ENCODE assay signal across 11 mouse cellular contexts in genomic region chr4:87954421-87955083, GRCm38 (mm10).
DNase-seq lines count a peak whose midpoint lies in the region; ATAC-seq lines count a peak whose summit lies in the region.
"Had no signal": no experiment of that assay in that cellular context is flagged by ENCODE, and none has a peak within 500 bp of the region (broad histone marks: within the 10 kb centered on the region; RNA-seq: fewer than 3 reads in every experiment).

No protein-coding gene starts in this region.

- WGBS in forebrain, embryonic 16.5 days, result 71% methylated on average over 7 of the region's 7 CpGs
- 85% methylated on average over 7 of the region's 7 CpGs for WGBS in forebrain, embryonic 11.5 days
- 71% methylated on average over 7 of the region's 7 CpGs for WGBS in neural tube, embryonic 14.5 days
- 68% methylated on average over 7 of the region's 7 CpGs for WGBS in neural tube, embryonic 15.5 days

- H3K27me3 ChIP-seq in forebrain, embryonic 16.5 days (replicated peaks; ENCODE audit: control insufficient read depth, insufficient read depth, low read length), result no peaks in the 10 kb centered on the region
- no peaks in the 10 kb centered on the region for H3K27me3 ChIP-seq in forebrain, embryonic 11.5 days (ENCODE audit: control insufficient read depth, insufficient read depth, low read length)
- H3K27me3 ChIP-seq in neural tube, embryonic 14.5 days (ENCODE audit: control insufficient read depth, insufficient read depth, low read length), result no peaks in the 10 kb centered on the region
- no peaks in the 10 kb centered on the region for H3K27me3 ChIP-seq in neural tube, embryonic 15.5 days (replicated peaks)
- H3K27me3 ChIP-seq: kidney, embryonic 15.5 days had no signal

- H3K9ac ChIP-seq in forebrain, embryonic 16.5 days (replicated peaks; ENCODE audit: low read depth, low read length), result no peak overlapping the region
- H3K9ac ChIP-seq in forebrain, embryonic 11.5 days (ENCODE audit: low read length), result no peak overlapping the region
- H3K9ac ChIP-seq in neural tube, embryonic 14.5 days (replicated peaks; ENCODE audit: low read depth, low read length), result no peak overlapping the region
- no peak overlapping the region for H3K9ac ChIP-seq in neural tube, embryonic 15.5 days (replicated peaks)
- H3K9ac ChIP-seq: kidney, embryonic 15.5 days; liver, postnatal 0 days had no signal

- peak; percentile 39; the same call in 1 of the 2 replicates for ATAC-seq in forebrain, embryonic 16.5 days
- ATAC-seq in forebrain, embryonic 11.5 days (replicated peaks; ENCODE audit: low FRiP score), result no peak
- ATAC-seq in neural tube, embryonic 14.5 days (ENCODE audit: low read depth), result 0 out of 2 replicates have a peak, but pooled peaks have one; percentile 17
- no peak for ATAC-seq in neural tube, embryonic 15.5 days (ENCODE audit: low FRiP score)
- ATAC-seq: liver, postnatal 0 days had no signal

- no peak overlapping the region for H3K4me2 ChIP-seq in forebrain, embryonic 16.5 days (ENCODE audit: low read length)
- H3K4me2 ChIP-seq in forebrain, embryonic 11.5 days (ENCODE audit: low read depth, low read length, severe bottlenecking), result no peak overlapping the region
- no peak overlapping the region for H3K4me2 ChIP-seq in neural tube, embryonic 14.5 days (ENCODE audit: low read depth, low read length)
- no peak overlapping the region for H3K4me2 ChIP-seq in neural tube, embryonic 15.5 days
- H3K4me2 ChIP-seq: kidney, embryonic 15.5 days had no signal

- H3K4me1 ChIP-seq in forebrain, embryonic 16.5 days (replicated peaks; ENCODE audit: control insufficient read depth, insufficient read depth, low read length), result peaks cover 24% of the 10 kb centered on the region
- no peaks in the 10 kb centered on the region for H3K4me1 ChIP-seq in forebrain, embryonic 11.5 days (replicated peaks; ENCODE audit: control insufficient read depth, insufficient read depth, low read length)
- H3K4me1 ChIP-seq in neural tube, embryonic 14.5 days (ENCODE audit: control insufficient read depth, insufficient read depth, low read length), result no peaks in the 10 kb centered on the region
- H3K4me1 ChIP-seq in neural tube, embryonic 15.5 days, result peaks cover 15% of the 10 kb centered on the region

- H3K9me3 ChIP-seq in forebrain, embryonic 16.5 days (ENCODE audit: control insufficient read depth, low read length), result no peaks in the 10 kb centered on the region
- no peaks in the 10 kb centered on the region for H3K9me3 ChIP-seq in forebrain, embryonic 11.5 days (ENCODE audit: control insufficient read depth, low read length)
- no peaks in the 10 kb centered on the region for H3K9me3 ChIP-seq in neural tube, embryonic 14.5 days (ENCODE audit: control insufficient read depth, low read length)
- no peaks in the 10 kb centered on the region for H3K9me3 ChIP-seq in neural tube, embryonic 15.5 days (replicated peaks)
- H3K9me3 ChIP-seq: heart, embryonic 10.5 days; kidney, embryonic 15.5 days had no signal

- no peak overlapping the region for H3K27ac ChIP-seq in forebrain, embryonic 16.5 days (ENCODE audit: low read length)
- no peak overlapping the region for H3K27ac ChIP-seq in forebrain, embryonic 11.5 days (ENCODE audit: low read depth, low read length)
- H3K27ac ChIP-seq in neural tube, embryonic 14.5 days (ENCODE audit: low read depth, low read length), result no peak overlapping the region
- H3K27ac ChIP-seq in neural tube, embryonic 15.5 days (replicated peaks), result no peak overlapping the region
- H3K27ac ChIP-seq: heart, embryonic 10.5 days; kidney, embryonic 15.5 days had no signal

- H3K36me3 ChIP-seq in forebrain, embryonic 16.5 days (ENCODE audit: control insufficient read depth, insufficient read depth), result no peaks in the 10 kb centered on the region
- no peaks in the 10 kb centered on the region for H3K36me3 ChIP-seq in forebrain, embryonic 11.5 days (ENCODE audit: control insufficient read depth, insufficient read depth, low read length)
- no peaks in the 10 kb centered on the region for H3K36me3 ChIP-seq in neural tube, embryonic 14.5 days (ENCODE audit: control insufficient read depth, insufficient read depth, low read length)
- H3K36me3 ChIP-seq in neural tube, embryonic 15.5 days, result no peaks in the 10 kb centered on the region
- H3K36me3 ChIP-seq: heart, embryonic 10.5 days; kidney, embryonic 15.5 days had no signal

- no peak overlapping the region for H3K4me3 ChIP-seq in forebrain, embryonic 16.5 days (replicated peaks; ENCODE audit: low read length)
- no peak overlapping the region for H3K4me3 ChIP-seq in forebrain, embryonic 11.5 days (ENCODE audit: low read depth, low read length)
- H3K4me3 ChIP-seq in neural tube, embryonic 14.5 days (ENCODE audit: low read depth, low read length), result no peak overlapping the region
- H3K4me3 ChIP-seq in neural tube, embryonic 15.5 days (replicated peaks), result no peak overlapping the region
- H3K4me3 ChIP-seq: heart, embryonic 10.5 days; kidney, embryonic 15.5 days had no signal

- no peak for DNase-seq in forebrain, embryonic 11.5 days (ENCODE audit: low spot score)
- peak; percentile 45 to 64 for DNase-seq in frontal cortex, postnatal 36 days (ENCODE audit: low spot score in 2 of 2)
- peak; percentile 34 to 74 for DNase-seq in right cerebral cortex, postnatal 36 days (ENCODE audit: low spot score in 2 of 2)
- DNase-seq in retina, embryonic 14.5 days (ENCODE audit: low spot score), result no peak
- DNase-seq: cerebellum, adult 11 months; liver, postnatal 0 days had no signal

Comparison
In these comparisons a context has a peak if more than half of its experiments do, and no peak if none do; other contexts are left out.
1. ATAC-seq: peak in forebrain, embryonic 16.5 days (single experiment) and neural tube, embryonic 14.5 days (single experiment); none in forebrain, embryonic 11.5 days (single experiment) and neural tube, embryonic 15.5 days (single experiment).
2. DNase-seq: peak in frontal cortex, postnatal 36 days (2 of 2) and right cerebral cortex, postnatal 36 days (2 of 2); none in forebrain, embryonic 11.5 days (single experiment) and retina, embryonic 14.5 days (single experiment).